Mouse (Mus musculus): Measurements from ENCODE around the gene Mcrip2. TPM values are rescaled to one million over a fixed set of nuclear protein-coding genes. Genes with fewer than 3 reads are reported as not detected.

Mcrip2 gene
- 30.4 and 58.6 TPM in 2 replicates for total RNA-seq (2014; fragmentation: Nextera tagmentation)
- total RNA-seq (2017), result 11.2 and 25.8 TPM in 2 replicates

- peak; percentile 83 for ATAC-seq (replicated peaks; ENCODE audit: poor library complexity, severe bottlenecking)
These were observed at the start of gene Mcrip2 for GRCm38 (mm10) chr17:25868601-25869191. Gene Mcrip2, minus strand, starts transcription at chr17:25868764.

- ATAC-seq (replicated peaks; ENCODE audit: poor library complexity, severe bottlenecking), result no peak
These were observed 49.6 kb upstream of the Mcrip2 start for GRCm38 (mm10) chr17:25918037-25918750.

DNA sequence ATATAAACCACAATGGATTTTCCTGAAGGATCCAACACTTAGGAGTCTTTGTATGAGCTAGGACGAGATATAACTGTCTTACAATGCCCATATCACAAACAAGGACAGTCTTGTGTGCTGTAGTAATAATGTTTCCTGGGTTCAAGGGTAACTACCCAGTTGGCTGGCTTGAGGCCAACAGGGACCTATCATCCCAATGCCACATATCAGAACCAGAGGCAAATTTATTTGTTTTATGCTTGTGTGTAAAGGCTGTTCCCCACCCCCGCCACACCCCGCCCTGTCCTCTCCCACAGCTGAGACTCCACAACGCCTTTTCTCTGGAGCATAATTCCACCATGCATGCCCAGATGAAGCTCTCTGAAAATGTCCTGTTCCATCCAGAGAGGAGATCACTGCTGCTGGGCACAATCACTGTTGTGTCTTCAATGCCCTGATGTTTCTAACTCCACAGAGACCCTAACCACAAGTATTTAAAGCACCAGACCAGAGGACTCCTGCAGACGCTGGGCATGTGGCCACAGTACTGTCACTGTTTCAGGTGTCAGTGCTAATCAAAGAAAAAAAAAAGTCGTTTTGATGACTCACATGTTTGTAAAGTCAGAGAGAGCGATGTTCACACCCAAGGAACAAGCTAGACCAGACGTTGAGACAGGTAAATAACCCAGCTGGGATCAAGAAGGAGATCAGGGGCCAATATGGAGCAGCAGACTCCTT is 48.5 kb upstream of the Mcrip2 start:
- ATAC-seq (replicated peaks; ENCODE audit: poor library complexity, severe bottlenecking), result no peak

DNA sequence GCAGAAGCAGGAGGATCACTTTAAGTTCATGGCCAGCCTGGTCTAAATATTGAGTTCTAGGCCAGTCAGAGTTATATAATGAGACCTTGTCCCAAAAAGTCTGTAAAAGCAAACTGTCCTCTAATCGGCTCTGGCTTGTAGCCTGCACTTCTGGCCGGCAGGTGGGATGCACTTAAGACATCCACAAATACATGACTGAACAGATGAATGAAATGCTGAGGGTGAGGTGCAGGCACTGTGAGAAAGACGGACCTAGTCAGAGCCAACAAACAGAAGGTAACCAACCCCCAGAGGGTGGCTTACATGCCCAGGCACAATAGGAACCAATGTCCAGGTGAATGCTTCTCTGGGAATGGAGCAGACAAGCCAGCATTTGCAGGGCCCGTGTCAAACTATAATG is 45.7 kb upstream of the Mcrip2 start:
- ATAC-seq (replicated peaks; ENCODE audit: poor library complexity, severe bottlenecking), result no peak

GRCm38 (mm10) chr17:25913877-25914275 is 45.3 kb upstream of the Mcrip2 start:
- peak; percentile 67 for ATAC-seq (replicated peaks; ENCODE audit: poor library complexity, severe bottlenecking)

- ATAC-seq (replicated peaks; ENCODE audit: poor library complexity, severe bottlenecking), result no peak
These were observed 44.8 kb upstream of the Mcrip2 start for GRCm38 (mm10) chr17:25913186-25913876.

DNA sequence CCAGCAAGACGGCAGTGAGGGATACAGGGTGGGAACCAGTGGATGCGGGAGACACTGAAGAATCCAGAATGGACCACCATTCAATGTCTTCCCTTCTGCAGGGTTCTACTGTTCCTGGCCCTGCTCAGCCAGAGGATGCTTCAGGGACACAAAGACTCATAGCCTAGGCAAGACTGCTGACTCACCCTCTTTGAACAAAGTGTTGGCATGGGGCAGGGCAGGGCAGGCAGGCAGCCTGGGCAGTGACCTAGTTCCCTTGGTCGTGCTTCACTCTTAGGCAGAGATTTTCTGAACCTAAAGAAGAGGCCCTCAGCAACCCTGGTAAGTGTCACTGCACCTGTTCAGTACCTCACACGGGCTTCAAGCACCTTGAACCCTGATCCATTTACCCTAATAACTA is 43.3 kb upstream of the Mcrip2 start:
- ATAC-seq (replicated peaks; ENCODE audit: poor library complexity, severe bottlenecking), result no peak

DNA sequence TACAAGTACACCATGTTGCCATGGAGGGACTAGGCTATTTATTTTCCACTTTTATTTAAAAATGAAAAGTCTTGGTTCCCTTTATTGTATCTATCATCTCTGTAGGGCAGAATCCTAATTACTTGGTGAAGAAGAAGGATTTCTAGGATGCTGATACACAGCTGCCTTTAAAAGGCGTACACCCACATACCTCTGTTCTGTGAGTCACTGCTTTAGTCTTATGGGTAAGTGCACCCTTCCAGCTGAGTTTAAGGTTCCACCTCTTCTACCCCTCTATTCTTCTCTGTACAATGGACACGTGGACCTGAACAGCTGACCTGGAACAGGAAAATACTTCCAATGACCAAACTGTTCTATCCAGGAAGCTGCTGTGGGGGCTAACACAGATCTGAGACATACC is 39.1 kb upstream of the Mcrip2 start:
- ATAC-seq (replicated peaks; ENCODE audit: poor library complexity, severe bottlenecking), result no peak

DNA sequence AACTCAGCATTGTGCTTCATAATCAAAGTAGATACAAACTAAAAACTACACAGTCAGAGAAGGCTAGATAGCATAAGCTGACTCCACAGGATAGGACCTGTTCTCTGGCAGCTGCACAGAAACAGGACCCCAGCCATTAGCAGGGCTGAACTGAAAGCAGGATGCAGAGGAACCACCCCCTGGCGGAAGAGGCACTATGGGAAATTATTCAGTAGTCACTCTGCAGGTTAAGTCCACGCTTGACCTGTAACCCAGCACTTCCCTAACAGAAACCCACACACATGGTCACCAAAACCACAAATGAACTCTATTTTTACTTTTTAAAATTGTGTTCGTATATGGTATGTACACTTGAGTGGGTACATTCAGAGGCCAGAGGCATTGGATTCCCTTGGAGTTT is 34.5 kb upstream of the Mcrip2 start:
- no peak for ATAC-seq (replicated peaks; ENCODE audit: poor library complexity, severe bottlenecking)

DNA sequence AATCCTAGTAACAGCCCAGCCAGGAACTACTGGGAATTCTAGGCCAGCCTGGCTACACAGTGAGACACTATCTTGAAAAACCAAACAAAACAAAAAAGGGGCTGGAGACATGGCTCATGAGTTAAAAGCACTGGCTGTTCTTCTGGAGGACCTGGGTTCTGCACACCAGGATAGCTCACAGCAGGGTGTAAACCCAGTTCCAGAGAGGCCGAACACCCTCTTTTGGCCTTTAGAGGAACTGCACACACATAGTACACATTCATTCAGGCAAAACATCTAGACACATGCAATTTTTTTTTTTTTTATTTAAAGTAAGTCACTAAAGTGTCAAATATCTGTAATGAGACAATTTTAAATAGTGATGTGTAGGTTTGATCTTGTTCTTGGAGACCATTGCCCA is 31.6 kb upstream of the Mcrip2 start:
- ATAC-seq (replicated peaks; ENCODE audit: poor library complexity, severe bottlenecking), result no peak

- ATAC-seq (replicated peaks; ENCODE audit: poor library complexity, severe bottlenecking), result no peak
These were observed 27.3 kb upstream of the Mcrip2 start for GRCm38 (mm10) chr17:25895891-25896290.

DNA sequence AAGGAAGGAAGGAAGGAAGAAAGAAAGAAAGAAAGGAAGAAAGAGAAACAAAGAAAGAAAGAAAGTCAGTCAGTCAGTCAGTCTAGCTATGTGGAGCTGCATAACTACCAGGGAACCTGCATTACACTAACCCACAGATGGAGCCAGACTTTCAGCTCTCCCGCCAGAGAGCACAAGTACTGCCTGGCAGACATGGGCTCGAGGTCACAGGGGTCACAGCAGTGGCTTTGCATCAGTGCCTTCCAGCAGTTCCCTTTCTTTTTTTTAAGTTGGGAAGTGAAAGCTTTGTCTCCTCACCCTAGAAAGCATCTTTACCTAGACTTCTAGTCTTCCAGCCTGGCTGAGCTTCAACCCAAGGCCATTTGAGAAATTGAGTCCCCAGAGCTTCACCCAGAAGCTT is 26.9 kb upstream of the Mcrip2 start:
- peak; percentile 27; the same call in 1 of the 2 replicates for ATAC-seq (replicated peaks; ENCODE audit: poor library complexity, severe bottlenecking)

GRCm38 (mm10) chr17:25893975-25894617 is 25.5 kb upstream of the Mcrip2 start:
- peak; percentile 85 for ATAC-seq (replicated peaks; ENCODE audit: poor library complexity, severe bottlenecking)

- no peak for ATAC-seq (replicated peaks; ENCODE audit: poor library complexity, severe bottlenecking)
These were observed 20.3 kb upstream of the Mcrip2 start for GRCm38 (mm10) chr17:25888837-25889236.

DNA sequence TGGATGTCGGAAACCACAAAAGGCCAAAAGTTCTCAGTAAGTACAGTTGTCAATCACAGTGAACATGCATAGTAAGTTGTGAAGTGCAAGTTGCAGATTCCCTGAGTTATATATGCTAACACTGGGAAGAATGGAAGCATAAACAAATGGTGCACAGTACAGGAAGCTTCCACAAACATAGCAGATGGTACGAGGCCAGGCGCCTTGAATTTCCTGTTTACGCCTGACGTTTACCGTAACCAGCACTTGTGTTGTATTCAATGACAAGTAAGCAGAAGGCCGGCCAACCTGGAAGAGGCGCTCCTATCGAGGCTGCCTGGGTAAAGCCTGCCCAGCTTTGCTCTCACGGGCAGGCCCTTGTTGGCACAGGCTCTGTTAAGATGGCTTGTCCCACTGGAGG is 18.9 kb upstream of the Mcrip2 start:
- no peak for ATAC-seq (replicated peaks; ENCODE audit: poor library complexity, severe bottlenecking)

DNA sequence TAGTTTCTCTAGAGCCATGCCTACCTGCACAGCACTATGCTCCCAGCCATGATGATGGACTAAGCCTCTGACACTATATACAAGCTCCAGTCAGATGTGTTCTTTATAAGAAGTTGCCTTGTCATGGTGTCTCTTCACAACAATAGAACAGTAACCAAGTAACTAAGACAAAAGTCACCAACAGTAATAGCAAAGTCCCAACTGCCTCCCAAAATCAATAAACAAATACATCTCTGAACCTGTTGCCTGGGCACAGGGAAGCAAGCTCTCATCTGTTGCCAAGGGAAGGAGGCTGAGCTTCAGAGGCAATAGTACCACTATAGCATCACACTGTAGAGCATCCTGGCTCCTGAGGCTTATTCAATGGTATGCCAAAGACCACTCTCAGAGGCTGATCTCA is 18.2 kb upstream of the Mcrip2 start:
- no peak for ATAC-seq (replicated peaks; ENCODE audit: poor library complexity, severe bottlenecking)

DNA sequence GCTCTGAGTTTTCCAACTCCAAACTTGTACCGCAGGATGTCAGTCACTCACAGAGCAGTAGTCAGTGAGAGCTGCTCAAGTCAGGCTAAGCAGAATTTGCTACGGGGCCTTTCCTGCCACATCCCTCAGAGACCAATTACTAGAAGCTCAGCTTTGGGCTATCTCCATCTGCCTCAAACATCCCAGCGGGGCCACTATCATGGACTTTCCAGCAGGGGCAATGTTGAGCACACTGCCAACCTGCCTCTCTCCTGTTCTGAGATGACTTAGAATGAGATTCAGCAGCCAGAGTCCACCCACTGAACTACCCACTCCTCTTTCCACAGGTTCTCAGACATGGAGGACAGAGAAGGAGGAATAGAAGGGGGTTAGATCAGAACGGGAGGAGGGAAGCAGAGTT is 17.1 kb upstream of the Mcrip2 start:
- peak; percentile 33; the same call in 1 of the 2 replicates for ATAC-seq (replicated peaks; ENCODE audit: poor library complexity, severe bottlenecking)

DNA sequence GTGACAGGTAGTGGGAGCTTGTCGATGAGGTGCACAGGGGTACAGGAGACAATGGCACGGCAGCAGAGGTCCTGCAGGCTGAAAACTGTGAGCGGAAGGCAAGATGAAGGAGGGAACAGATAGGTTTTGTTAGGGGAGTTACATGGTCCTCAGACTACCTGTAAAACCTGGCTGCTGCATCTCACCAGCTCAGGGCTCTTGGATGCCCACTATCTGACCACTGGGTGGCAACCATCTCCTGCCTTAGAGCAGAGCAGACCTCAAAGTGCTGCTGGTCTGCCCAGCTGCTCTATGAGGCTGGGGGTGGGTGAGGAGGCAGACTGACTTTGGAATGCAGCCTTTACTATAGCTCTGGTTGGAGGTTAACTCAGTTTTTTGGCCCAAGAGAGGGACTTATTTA is 15.3 kb upstream of the Mcrip2 start:
- no peak for ATAC-seq (replicated peaks; ENCODE audit: poor library complexity, severe bottlenecking)

- ATAC-seq (replicated peaks; ENCODE audit: poor library complexity, severe bottlenecking), result no peak
These were observed 14.7 kb upstream of the Mcrip2 start for GRCm38 (mm10) chr17:25883268-25883667.

- ATAC-seq (replicated peaks; ENCODE audit: poor library complexity, severe bottlenecking), result no peak
These were observed 13.7 kb upstream of the Mcrip2 start for GRCm38 (mm10) chr17:25882306-25882705.

All from granulocyte monocyte progenitor cell, adult 5-6 weeks (primary cell).